Mouse (Mus musculus): ENCODE data around the gene Ptpn18. TPM values are rescaled to one million over a fixed set of nuclear protein-coding genes. Genes with fewer than 3 reads are reported as not detected.

Ptpn18 gene
- polyA plus RNA-seq, 1 experiment = not detected

DNA sequence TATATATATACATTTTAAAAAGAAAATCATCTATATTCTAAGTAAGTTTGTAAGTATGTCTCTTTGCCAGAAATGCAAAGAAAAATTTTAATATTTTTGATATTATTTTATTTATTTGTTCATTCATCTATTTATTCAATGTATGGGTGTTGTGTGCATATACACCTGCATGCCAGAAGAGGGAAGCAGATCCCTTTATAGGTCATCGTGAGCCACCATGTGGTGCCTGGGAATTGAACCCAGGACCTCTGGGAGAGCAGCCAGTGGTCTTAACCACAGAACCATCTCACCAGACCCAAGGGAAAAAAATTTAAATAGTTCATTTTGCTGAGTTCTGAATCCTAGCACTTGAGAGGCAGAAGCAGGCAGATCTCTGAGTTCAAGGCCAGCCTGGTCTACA lies 58.7 kb downstream of the Ptpn18 start:
- WGBS = 85% methylated on average over 1 of the region's 1 CpGs
- Histone ChIP-seq H3K27ac (ENCODE audit: insufficient read depth, low read depth, low read length) (no peak overlapping the region), H3K4me1 (ENCODE audit: control insufficient read depth, insufficient read depth, low read length) (no peaks in the 10 kb centered on the region), H3K4me3 (ENCODE audit: insufficient read depth, low read depth, low read length) (no peak overlapping the region)
- TF ChIP-seq POLR2A (IDR thresholded peaks at IDR 0.05; ENCODE audit: insufficient read depth, low read depth, low read length) = no peak
- TF ChIP-seq CTCF (IDR thresholded peaks at IDR 0.05; ENCODE audit: insufficient read depth, low read depth, low read length) = no peak

DNA sequence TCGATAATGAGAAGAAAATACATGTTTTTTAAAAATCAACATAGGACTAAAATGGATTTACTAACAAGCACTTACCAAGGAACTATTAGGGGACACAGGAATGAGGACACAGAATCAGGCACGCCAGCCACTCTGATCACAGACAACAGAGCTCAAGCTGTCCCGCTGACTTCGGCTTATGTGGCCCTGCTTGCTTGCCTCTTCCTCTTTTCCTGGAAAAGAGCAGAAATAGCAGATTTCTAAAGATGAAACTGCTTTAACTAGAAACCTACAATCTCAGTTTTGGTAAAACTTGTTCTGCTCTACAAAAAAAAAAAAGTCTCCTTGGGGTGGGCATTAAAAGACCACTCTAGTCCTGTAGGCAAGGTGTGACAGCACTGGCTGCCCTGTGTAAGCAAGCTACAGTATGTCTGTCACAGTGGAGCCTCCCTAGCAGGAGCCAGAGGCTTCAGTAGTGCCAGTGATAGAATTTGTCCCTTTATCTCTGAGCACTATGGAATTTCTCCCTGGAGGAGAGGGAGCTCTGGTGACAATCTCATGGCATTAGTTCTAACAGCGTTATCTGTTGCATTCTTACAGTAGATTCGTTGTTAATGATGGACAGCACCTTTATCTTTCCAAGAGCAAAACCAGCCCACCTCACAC lies 62.8 kb downstream of the Ptpn18 start:
- Histone ChIP-seq H3K27ac (ENCODE audit: insufficient read depth, low read depth, low read length) (no peak overlapping the region), H3K4me1 (ENCODE audit: control insufficient read depth, insufficient read depth, low read length) (no peaks in the 10 kb centered on the region), H3K4me3 (ENCODE audit: insufficient read depth, low read depth, low read length) (no peak overlapping the region)
- TF ChIP-seq POLR2A (IDR thresholded peaks at IDR 0.05; ENCODE audit: insufficient read depth, low read depth, low read length) (no peak), CTCF (IDR thresholded peaks at IDR 0.05; ENCODE audit: insufficient read depth, low read depth, low read length) (no peak)
- WGBS = 90% methylated on average over 6 of the region's 6 CpGs

DNA sequence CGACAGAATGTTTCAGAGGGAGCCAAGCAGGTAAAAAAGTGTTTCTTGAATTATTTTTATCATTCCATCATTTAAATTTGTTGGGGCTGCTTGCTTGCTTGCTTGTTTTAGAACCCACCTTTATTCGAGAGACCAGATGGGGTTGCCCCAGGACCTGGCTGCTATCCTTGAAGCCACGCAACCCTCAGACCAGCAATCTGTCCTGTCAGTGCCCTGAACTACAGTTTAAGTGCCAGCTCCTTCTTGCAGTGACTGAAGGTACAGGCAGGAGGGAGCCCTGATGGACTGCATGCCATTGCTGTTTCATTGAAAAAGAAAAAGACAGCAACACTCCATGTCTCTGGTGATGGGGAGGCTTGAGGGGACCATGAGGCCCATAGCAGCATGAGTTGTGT lies 63.3 kb downstream of the Ptpn18 start:
- no peaks in the 10 kb centered on the region for H3K4me1 ChIP-seq (ENCODE audit: control insufficient read depth, insufficient read depth, low read length)
- H3K27ac ChIP-seq (ENCODE audit: insufficient read depth, low read depth, low read length) = no peak overlapping the region
- H3K4me3 ChIP-seq (ENCODE audit: insufficient read depth, low read depth, low read length) = no peak overlapping the region
- no peak for TF ChIP-seq POLR2A (IDR thresholded peaks at IDR 0.05; ENCODE audit: insufficient read depth, low read depth, low read length)
- no peak for TF ChIP-seq CTCF (IDR thresholded peaks at IDR 0.05; ENCODE audit: insufficient read depth, low read depth, low read length)
- WGBS = 94% methylated on average over 3 of the region's 3 CpGs

DNA sequence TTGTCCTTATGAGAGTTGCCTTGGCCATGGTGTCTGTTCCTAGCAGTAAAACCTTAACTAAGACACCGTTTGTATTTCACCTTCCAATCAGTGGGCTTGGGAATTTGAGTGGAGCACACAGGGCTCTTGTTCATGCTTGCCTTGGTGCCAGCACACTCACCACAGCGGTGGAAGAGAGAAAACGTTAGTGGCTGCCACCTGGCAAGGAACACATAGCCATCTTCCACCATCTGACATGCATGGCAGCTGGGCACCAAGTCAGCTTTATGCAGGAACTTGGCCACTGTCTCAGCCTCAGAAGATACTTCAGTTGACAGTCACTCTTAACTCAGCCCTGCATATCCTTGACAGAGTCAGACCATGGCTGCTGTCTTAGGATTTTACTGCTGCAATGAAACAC lies 64.1 kb downstream of the Ptpn18 start:
- no peak for TF ChIP-seq CTCF (IDR thresholded peaks at IDR 0.05; ENCODE audit: insufficient read depth, low read depth, low read length)
- TF ChIP-seq POLR2A (IDR thresholded peaks at IDR 0.05; ENCODE audit: insufficient read depth, low read depth, low read length) = no peak
- H3K4me3 ChIP-seq (ENCODE audit: insufficient read depth, low read depth, low read length) = no peak overlapping the region
- H3K4me1 ChIP-seq (ENCODE audit: control insufficient read depth, insufficient read depth, low read length) = no peaks in the 10 kb centered on the region
- WGBS = 48% methylated on average over 3 of the region's 3 CpGs
- H3K27ac ChIP-seq (ENCODE audit: insufficient read depth, low read depth, low read length) = no peak overlapping the region

Other genes starting within 250 kb of the Ptpn18 start
- not detected in 2 replicates for gene Ccdc115, start 20.1 kb upstream of the Ptpn18 start, polyA plus RNA-seq (2012; ENCODE audit: insufficient read depth, insufficient read length, low replicate concordance, missing spikeins)
- not detected in 2 replicates for gene Imp4, start 19.9 kb upstream of the Ptpn18 start, polyA plus RNA-seq (2012; ENCODE audit: insufficient read depth, insufficient read length, low replicate concordance, missing spikeins)
- gene Prss39, start 38.6 kb downstream of the Ptpn18 start, polyA plus RNA-seq (2012; ENCODE audit: insufficient read depth, insufficient read length, low replicate concordance, missing spikeins) = not detected in 2 replicates
- not detected in 2 replicates for gene Cfc1, start 75.9 kb downstream of the Ptpn18 start, polyA plus RNA-seq (2012; ENCODE audit: insufficient read depth, insufficient read length, low replicate concordance, missing spikeins)
- not detected in 2 replicates for gene Prss40, start 101.2 kb downstream of the Ptpn18 start, polyA plus RNA-seq (2012; ENCODE audit: insufficient read depth, insufficient read length, low replicate concordance, missing spikeins)
- not detected in 2 replicates for gene Amer3, start 119.9 kb downstream of the Ptpn18 start, polyA plus RNA-seq (2012; ENCODE audit: insufficient read depth, insufficient read length, low replicate concordance, missing spikeins)